Mouse (Mus musculus): ENCODE results near the gene Marveld2.

GRCm38 (mm10) chr13:100622241-100622640, 5.5 kb upstream of the Marveld2 start:
- TF ChIP-seq CTCF (IDR thresholded peaks at IDR 0.05; ENCODE audit: insufficient read depth, low read length) = no peak
- TF ChIP-seq POLR2A (IDR thresholded peaks at IDR 0.05; ENCODE audit: borderline replicate concordance, extremely low read depth, low read depth, low read length) = no peak
